Mouse (Mus musculus) neural tube, embryonic 15.5 days (tissue): ENCODE data around the gene Krtap19-5. TPM values are rescaled to one million over a fixed set of nuclear protein-coding genes. Genes with fewer than 3 reads are reported as not detected.

Source experiments
- ATAC-seq: fragments of 200-750 bp; cut with Nextera tagmentation; 2 replicates; pipeline ENCODE4 v1.8.0; 2017; ENCODE audit warnings: mild to moderate bottlenecking, moderate TSS enrichment, moderate library complexity; ENCODE audit not compliant: low FRiP score
- H3K27ac ChIP-seq: fragments of 300-500 bp; sonication (generic); replicated peaks from 2 replicates; pipeline ENCODE4 v1.5.1; 2015; ENCODE audit warnings: mild to moderate bottlenecking, inconsistent platforms
- H3K27me3 ChIP-seq: fragments of 300-500 bp; sonication (generic); replicated peaks from 2 replicates; pipeline ENCODE4 v1.6.1; 2015; ENCODE audit warnings: inconsistent platforms
- H3K36me3 ChIP-seq: fragments of 300-500 bp; sonication (generic); 2 replicates; pipeline ENCODE4 v1.6.1; 2015; ENCODE audit warnings: inconsistent platforms
- H3K4me1 ChIP-seq: fragments of 300-500 bp; sonication (generic); 2 replicates; pipeline ENCODE4 v1.6.1; 2015; ENCODE audit warnings: inconsistent platforms
- H3K4me2 ChIP-seq: fragments of 300-500 bp; sonication (generic); 2 replicates; pipeline ENCODE4 v1.6.1; 2015; ENCODE audit warnings: inconsistent platforms, mild to moderate bottlenecking, moderate library complexity
- H3K4me3 ChIP-seq: fragments of 300-500 bp; sonication (generic); replicated peaks from 2 replicates; pipeline ENCODE4 v1.5.1; 2015; ENCODE audit warnings: mild to moderate bottlenecking, inconsistent platforms
- H3K9ac ChIP-seq: fragments of 300-500 bp; sonication (generic); replicated peaks from 2 replicates; pipeline ENCODE4 v1.6.1; 2015; ENCODE audit warnings: mild to moderate bottlenecking, inconsistent platforms
- H3K9me3 ChIP-seq: fragments of 300-500 bp; sonication (generic); replicated peaks from 2 replicates; pipeline ENCODE4 v1.6.1; 2016; ENCODE audit warnings: inconsistent platforms
- WGBS: fragments of 180-500 bp; shearing (Covaris S2); methylation state at CpG from one replicate; pipeline ENCODE4 v1.1.7; 2015; ENCODE audit warnings: mixed read lengths; 5-methylcytosine and 5-hydroxymethylcytosine counted together
- polyA plus RNA-seq: library from polyadenylated mRNA; unstranded; fragments of >200 nt; fragmentation: Nextera tagmentation; extraction: Ambion mirVana; gene quantifications from 2 replicates; pipeline ENCODE4 v1.2.1, GENCODE M21; 2015

Gene Krtap19-5
- not detected in 2 replicates for polyA plus RNA-seq

DNA sequence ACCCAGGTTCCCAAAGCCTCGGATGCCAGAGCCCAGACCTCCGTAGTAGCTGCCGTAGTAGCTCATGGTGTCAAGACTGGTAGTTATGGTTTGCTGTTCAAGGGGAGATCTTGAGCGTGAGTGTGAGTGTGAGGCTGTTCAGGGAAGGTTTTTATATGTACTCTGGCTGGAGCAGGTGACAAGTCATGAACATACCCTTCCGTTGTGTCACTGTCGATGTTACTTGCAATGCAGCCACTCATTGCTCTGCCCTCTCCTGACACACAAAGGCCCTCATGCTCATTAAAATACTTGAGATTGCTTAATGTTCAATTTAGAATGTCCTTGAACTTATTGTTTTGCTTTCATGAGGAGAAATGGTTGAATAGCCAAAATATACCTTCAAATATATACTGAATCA is at the start of gene Krtap19-5:
Gene Krtap19-5 (minus strand): TSS at position 101 of the 400 bp plus-strand sequence.
- Histone ChIP-seq H3K4me2 (no peak within 1 kb of the TSS), H3K4me1 (no peaks in the 10 kb centered on the region), H3K27me3 (no peaks in the 10 kb centered on the region), H3K9ac (no peak within 1 kb of the TSS), H3K4me3 (no peak within 1 kb of the TSS), H3K27ac (no peak within 1 kb of the TSS), H3K9me3 (no peaks in the 10 kb centered on the region), H3K36me3 (no peaks in the 10 kb centered on the region)
- 93% methylated on average over 6 of the region's 6 CpGs for WGBS
- ATAC-seq = no peak

- H3K9me3 ChIP-seq = no peaks in the 10 kb centered on the region
- no peaks in the 10 kb centered on the region for H3K4me1 ChIP-seq
- H3K36me3 ChIP-seq = no peaks in the 10 kb centered on the region
- no peak for ATAC-seq
- H3K27ac ChIP-seq = no peak overlapping the region
- H3K27me3 ChIP-seq = no peaks in the 10 kb centered on the region
- no peak overlapping the region for H3K4me3 ChIP-seq
- 81% methylated on average over 6 of the region's 6 CpGs for WGBS
- no peak overlapping the region for H3K9ac ChIP-seq
- H3K4me2 ChIP-seq = no peak overlapping the region
Observed at GRCm38 (mm10) chr16:88941106-88941505, 44.8 kb upstream of the Krtap19-5 start.

DNA sequence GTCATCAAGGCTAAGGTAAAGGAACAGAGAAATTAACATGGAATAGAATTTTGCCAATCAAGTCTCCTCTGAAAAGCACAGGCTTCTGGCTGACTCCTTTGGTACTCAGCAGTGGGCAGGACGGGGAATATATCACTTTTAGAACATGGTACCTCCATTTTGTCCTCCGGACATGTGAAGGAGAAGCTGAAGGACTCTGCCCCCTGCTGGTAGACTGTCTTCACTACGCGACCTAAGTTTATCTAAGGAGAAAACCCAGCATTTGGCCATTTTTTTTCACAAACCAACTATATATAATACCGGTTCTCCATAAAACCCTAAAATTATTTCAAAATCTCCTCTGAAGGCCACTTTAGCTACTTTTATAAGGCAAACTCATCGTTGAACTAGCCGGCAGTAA is 42.0 kb upstream of the Krtap19-5 start:
- H3K4me3 ChIP-seq = no peak overlapping the region
- H3K9me3 ChIP-seq = no peaks in the 10 kb centered on the region
- no peaks in the 10 kb centered on the region for H3K36me3 ChIP-seq
- H3K9ac ChIP-seq = no peak overlapping the region
- no peaks in the 10 kb centered on the region for H3K27me3 ChIP-seq
- H3K27ac ChIP-seq = no peak overlapping the region
- WGBS = 73% methylated on average over 7 of the region's 7 CpGs
- H3K4me2 ChIP-seq = no peak overlapping the region
- H3K4me1 ChIP-seq = no peaks in the 10 kb centered on the region
- no peak for ATAC-seq

DNA sequence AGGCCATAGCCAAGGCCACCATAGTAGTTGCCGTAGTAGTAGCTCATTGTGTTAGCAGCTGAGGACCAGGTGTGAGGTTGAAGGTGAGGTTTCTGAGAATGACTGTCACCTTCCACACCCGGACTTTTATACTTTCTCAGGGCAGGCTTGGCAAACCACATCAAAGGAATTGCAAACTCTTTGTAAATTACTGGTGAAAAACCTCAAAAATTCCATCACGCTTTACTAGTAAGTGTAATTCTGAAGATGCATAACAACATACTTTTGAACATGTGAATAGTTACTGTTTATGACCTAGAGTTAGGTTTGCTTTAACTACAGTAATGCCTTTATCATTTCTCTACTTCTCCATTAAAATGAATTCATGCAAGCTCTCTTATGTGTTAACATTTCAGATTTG is 35.9 kb upstream of the Krtap19-5 start, which contains the start of gene Krtap19-9b:
Gene Krtap19-9b (minus strand): TSS at position 101 of the 400 bp plus-strand sequence.
- H3K36me3 ChIP-seq = no peaks in the 10 kb centered on the region
- H3K4me3 ChIP-seq = no peak within 1 kb of the TSS
- 94% methylated on average over 3 of the region's 3 CpGs for WGBS
- no peaks in the 10 kb centered on the region for H3K4me1 ChIP-seq
- H3K9me3 ChIP-seq = no peaks in the 10 kb centered on the region
- no peak for ATAC-seq
- no peak within 1 kb of the TSS for H3K9ac ChIP-seq
- H3K27ac ChIP-seq = no peak within 1 kb of the TSS
- H3K4me2 ChIP-seq = no peak within 1 kb of the TSS
- no peaks in the 10 kb centered on the region for H3K27me3 ChIP-seq

GRCm38 (mm10) chr16:88886870-88887269 is 9.4 kb downstream of the Krtap19-5 start:
- no peak overlapping the region for H3K9ac ChIP-seq
- H3K9me3 ChIP-seq = no peaks in the 10 kb centered on the region
- H3K4me1 ChIP-seq = no peaks in the 10 kb centered on the region
- no peaks in the 10 kb centered on the region for H3K27me3 ChIP-seq
- H3K27ac ChIP-seq = no peak overlapping the region
- H3K36me3 ChIP-seq = no peaks in the 10 kb centered on the region
- no peak overlapping the region for H3K4me2 ChIP-seq
- ATAC-seq = no peak
- H3K4me3 ChIP-seq = no peak overlapping the region
- WGBS = 88% methylated on average over 6 of the region's 6 CpGs

DNA sequence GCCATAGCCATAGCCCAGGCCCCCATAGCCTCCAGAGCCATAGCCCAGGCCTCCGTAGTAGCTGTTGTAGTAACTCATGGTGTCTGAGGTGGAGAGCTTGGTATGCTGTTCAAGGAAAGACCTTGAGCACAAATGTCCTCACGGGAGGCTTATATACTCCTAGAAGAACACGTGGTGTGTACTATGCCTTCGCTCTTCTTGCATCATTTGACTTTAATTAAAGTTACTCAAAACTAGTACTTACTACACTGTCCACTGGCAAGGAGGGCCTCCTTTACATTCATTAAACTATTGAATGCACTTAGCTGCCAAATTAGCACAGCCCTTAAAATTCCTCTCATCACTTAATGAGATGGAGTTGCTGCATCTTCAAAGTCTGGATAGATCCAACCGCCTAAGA is 11.3 kb downstream of the Krtap19-5 start, which contains the start of gene Krtap19-4:
Gene Krtap19-4 (minus strand): TSS at position 101 of the 400 bp plus-strand sequence.
- Histone ChIP-seq H3K27me3 (no peaks in the 10 kb centered on the region), H3K4me2 (no peak within 1 kb of the TSS), H3K9ac (no peak within 1 kb of the TSS), H3K4me3 (no peak within 1 kb of the TSS), H3K4me1 (no peaks in the 10 kb centered on the region), H3K9me3 (no peaks in the 10 kb centered on the region), H3K27ac (no peak within 1 kb of the TSS), H3K36me3 (no peaks in the 10 kb centered on the region)
- ATAC-seq = no peak
- WGBS = 90% methylated on average over 5 of the region's 5 CpGs

GRCm38 (mm10) chr16:88877938-88878337 is 18.3 kb downstream of the Krtap19-5 start, which contains the start of gene Krtap19-3:
Gene Krtap19-3, minus strand, starts transcription at chr16:88878038.
- no peaks in the 10 kb centered on the region for H3K36me3 ChIP-seq
- H3K9ac ChIP-seq = no peak within 1 kb of the TSS
- H3K4me2 ChIP-seq = no peak within 1 kb of the TSS
- no peaks in the 10 kb centered on the region for H3K4me1 ChIP-seq
- H3K4me3 ChIP-seq = no peak within 1 kb of the TSS
- no peak within 1 kb of the TSS for H3K27ac ChIP-seq
- ATAC-seq = no peak
- no peaks in the 10 kb centered on the region for H3K27me3 ChIP-seq
- no peaks in the 10 kb centered on the region for H3K9me3 ChIP-seq
- WGBS = 91% methylated on average over 2 of the region's 2 CpGs

- Histone ChIP-seq H3K4me3 (no peak within 1 kb of the TSS), H3K4me2 (no peak within 1 kb of the TSS), H3K4me1 (no peaks in the 10 kb centered on the region), H3K27me3 (no peaks in the 10 kb centered on the region), H3K27ac (no peak within 1 kb of the TSS), H3K9me3 (no peaks in the 10 kb centered on the region), H3K36me3 (no peaks in the 10 kb centered on the region), H3K9ac (no peak within 1 kb of the TSS)
- 91% methylated on average over 3 of the region's 3 CpGs for WGBS
- no peak for ATAC-seq
Observed at GRCm38 (mm10) chr16:88874169-88874568, 22.1 kb downstream of the Krtap19-5 start, which contains the start of gene Krtap19-2. Gene Krtap19-2, minus strand, starts transcription at chr16:88874269.

- no peaks in the 10 kb centered on the region for H3K9me3 ChIP-seq
- no peak within 1 kb of the TSS for H3K4me3 ChIP-seq
- no peaks in the 10 kb centered on the region for H3K27me3 ChIP-seq
- no peak within 1 kb of the TSS for H3K27ac ChIP-seq
- 89% methylated on average over 6 of the region's 6 CpGs for whole genome bisulfite sequencing
- H3K4me2 ChIP-seq = no peak within 1 kb of the TSS
- H3K36me3 ChIP-seq = no peaks in the 10 kb centered on the region
- no peaks in the 10 kb centered on the region for H3K4me1 ChIP-seq
- H3K9ac ChIP-seq = no peak within 1 kb of the TSS
- no peak for ATAC-seq
Observed at GRCm38 (mm10) chr16:88869311-88869710, 26.9 kb downstream of the Krtap19-5 start, which contains the start of gene Krtap19-1. Gene Krtap19-1, minus strand, starts transcription at chr16:88869411.

DNA sequence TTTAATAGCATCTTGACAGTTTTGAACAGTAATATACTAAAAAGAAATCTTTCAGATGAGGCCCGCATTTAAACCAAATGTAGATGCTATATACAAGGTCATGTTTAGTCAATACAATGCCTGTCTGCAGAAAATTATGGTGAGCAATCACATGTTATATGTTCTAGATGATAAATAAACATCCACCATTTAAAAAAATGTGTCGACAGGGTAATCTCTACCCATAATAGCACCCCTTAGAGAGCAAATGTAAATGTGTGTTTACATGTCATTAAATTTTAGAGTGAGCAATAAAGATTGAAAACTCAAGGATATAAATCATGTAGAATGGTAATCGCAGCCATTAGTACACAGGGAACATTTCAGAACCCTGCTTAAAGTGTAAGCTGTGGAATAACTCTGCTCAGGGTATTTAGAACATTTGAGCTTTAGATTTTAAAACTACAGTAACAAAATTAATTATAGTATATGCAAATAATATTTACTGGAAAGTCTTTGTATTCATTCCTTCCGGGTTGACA is 31.3 kb downstream of the Krtap19-5 start:
- no peak for ATAC-seq
- Histone ChIP-seq H3K27me3 (no peaks in the 10 kb centered on the region), H3K27ac (no peak overlapping the region), H3K4me1 (no peaks in the 10 kb centered on the region), H3K4me3 (no peak overlapping the region), H3K9me3 (no peaks in the 10 kb centered on the region), H3K4me2 (no peak overlapping the region), H3K36me3 (no peaks in the 10 kb centered on the region), H3K9ac (no peak overlapping the region)
- WGBS = 55% methylated on average over 4 of the region's 4 CpGs

DNA sequence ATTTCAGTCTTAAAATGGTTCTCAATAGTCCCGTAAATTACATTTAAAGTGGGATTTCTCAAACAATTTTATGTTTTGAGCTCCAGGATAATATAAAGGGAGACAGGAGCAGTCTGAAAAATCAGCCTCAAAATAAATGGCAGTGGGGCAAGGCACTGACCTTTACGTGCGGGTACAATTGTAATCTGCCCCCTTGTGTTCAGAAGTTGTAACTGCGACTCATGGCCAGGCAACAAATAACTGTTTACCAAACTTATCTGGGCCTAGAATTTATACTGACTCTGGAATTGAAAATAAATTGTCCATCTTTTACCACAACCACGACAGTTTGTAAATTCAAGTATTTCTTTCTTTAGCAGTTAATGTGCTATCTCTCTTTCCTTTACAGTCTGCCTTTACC is 44.8 kb downstream of the Krtap19-5 start:
- Histone ChIP-seq H3K4me3 (no peak overlapping the region), H3K9me3 (no peaks in the 10 kb centered on the region), H3K4me2 (no peak overlapping the region), H3K9ac (no peak overlapping the region), H3K27ac (no peak overlapping the region), H3K27me3 (no peaks in the 10 kb centered on the region), H3K4me1 (no peaks in the 10 kb centered on the region), H3K36me3 (no peaks in the 10 kb centered on the region)
- WGBS = 18% methylated on average over 5 of the region's 5 CpGs
- ATAC-seq = no peak

- Histone ChIP-seq H3K27me3 (no peaks in the 10 kb centered on the region), H3K9ac (no peak overlapping the region), H3K4me2 (no peak overlapping the region), H3K27ac (no peak overlapping the region), H3K9me3 (no peaks in the 10 kb centered on the region), H3K4me3 (no peak overlapping the region), H3K36me3 (no peaks in the 10 kb centered on the region), H3K4me1 (no peaks in the 10 kb centered on the region)
- ATAC-seq = no peak
- WGBS = 87% methylated on average over 4 of the region's 4 CpGs
Observed at GRCm38 (mm10) chr16:88848558-88848957, 47.7 kb downstream of the Krtap19-5 start.
